Mouse (Mus musculus): ENCODE results near the gene Inpp5e. TPM values are rescaled to one million over a fixed set of nuclear protein-coding genes. Genes with fewer than 3 reads are reported as not detected.

The Inpp5e gene
- polyA plus RNA-seq (2016; fragmentation: Nextera tagmentation; extraction: Ambion mirVana), result 23.8 and 29.7 TPM in 2 replicates

GRCm38 (mm10) chr2:26408515-26409356, at the start of gene Inpp5e:
TSS of gene Inpp5e (minus strand) at chr2:26409203.
- H3K27ac ChIP-seq, result peak within 1 kb of the TSS; percentile 96
- no peaks in the 10 kb centered on the region for H3K9me3 ChIP-seq
- H3K4me1 ChIP-seq (replicated peaks), result peaks cover 47% of the 10 kb centered on the region
- under 1% methylated on average over 57 of the region's 57 CpGs for WGBS
- peak; percentile 99 for DNase-seq (ENCODE audit: low spot score)
- peaks cover 86% of the 10 kb centered on the region for H3K36me3 ChIP-seq
- no peaks in the 10 kb centered on the region for H3K27me3 ChIP-seq (ENCODE audit: insufficient read depth, poor library complexity, severe bottlenecking)
- H3K4me3 ChIP-seq, result peak within 1 kb of the TSS; percentile 86

- WGBS, result 37% methylated on average over 7 of the region's 7 CpGs
- Histone ChIP-seq H3K4me3 (0 out of 2 replicates have a peak overlapping the region, but pooled peaks have one; percentile 7), H3K27me3 (ENCODE audit: insufficient read depth, poor library complexity, severe bottlenecking) (no peaks in the 10 kb centered on the region), H3K36me3 (peaks cover 63% of the 10 kb centered on the region), H3K27ac (peak overlapping the region; percentile 59), H3K9me3 (no peaks in the 10 kb centered on the region), H3K4me1 (replicated peaks) (peaks cover 37% of the 10 kb centered on the region)
- peak; percentile 63 for DNase-seq (ENCODE audit: low spot score)
Measured at GRCm38 (mm10) chr2:26458402-26459124, 49.6 kb upstream of the Inpp5e start.

- H3K27me3 ChIP-seq (ENCODE audit: insufficient read depth, poor library complexity, severe bottlenecking), result no peaks in the 10 kb centered on the region
- DNase-seq (ENCODE audit: low spot score), result peak; percentile 85
- H3K36me3 ChIP-seq, result no peaks in the 10 kb centered on the region
- no peak overlapping the region for H3K4me3 ChIP-seq
- peak overlapping the region; percentile 41; the same call in 1 of the 2 replicates for H3K27ac ChIP-seq
- 21% methylated on average over 5 of the region's 5 CpGs for WGBS
- H3K4me1 ChIP-seq (replicated peaks), result peaks cover 38% of the 10 kb centered on the region
- no peaks in the 10 kb centered on the region for H3K9me3 ChIP-seq
Measured at GRCm38 (mm10) chr2:26449121-26450060, 40.4 kb upstream of the Inpp5e start.

GRCm38 (mm10) chr2:26447451-26447850, 38.4 kb upstream of the Inpp5e start:
- 93% methylated on average over 1 of the region's 1 CpGs for WGBS
- Histone ChIP-seq H3K27me3 (ENCODE audit: insufficient read depth, poor library complexity, severe bottlenecking) (no peaks in the 10 kb centered on the region), H3K9me3 (no peaks in the 10 kb centered on the region), H3K4me3 (no peak overlapping the region), H3K36me3 (no peaks in the 10 kb centered on the region), H3K4me1 (replicated peaks) (peaks cover 54% of the 10 kb centered on the region), H3K27ac (no peak overlapping the region)
- no peak for DNase-seq (ENCODE audit: low spot score)

GRCm38 (mm10) chr2:26446671-26447070, 37.7 kb upstream of the Inpp5e start:
- peak overlapping the region; percentile 93; the same call in 1 of the 2 replicates for H3K27ac ChIP-seq
- WGBS, result 80% methylated on average over 4 of the region's 4 CpGs
- no peaks in the 10 kb centered on the region for H3K9me3 ChIP-seq
- peak overlapping the region; percentile 93 for H3K4me3 ChIP-seq
- no peaks in the 10 kb centered on the region for H3K27me3 ChIP-seq (ENCODE audit: insufficient read depth, poor library complexity, severe bottlenecking)
- no peak for DNase-seq (ENCODE audit: low spot score)
- H3K4me1 ChIP-seq (replicated peaks), result peaks cover 54% of the 10 kb centered on the region
- H3K36me3 ChIP-seq, result peaks cover 2% of the 10 kb centered on the region

- WGBS, result under 1% methylated on average over 44 of the region's 44 CpGs
- Histone ChIP-seq H3K27ac (peak overlapping the region; percentile 93), H3K36me3 (peaks cover 10% of the 10 kb centered on the region), H3K4me1 (replicated peaks) (peaks cover 54% of the 10 kb centered on the region), H3K27me3 (ENCODE audit: insufficient read depth, poor library complexity, severe bottlenecking) (no peaks in the 10 kb centered on the region), H3K4me3 (peak overlapping the region; percentile 93), H3K9me3 (no peaks in the 10 kb centered on the region)
- peak; percentile 95 for DNase-seq (ENCODE audit: low spot score)
Measured at GRCm38 (mm10) chr2:26445666-26446445, 36.9 kb upstream of the Inpp5e start.

GRCm38 (mm10) chr2:26444946-26445665, 36.1 kb upstream of the Inpp5e start, which contains the start of gene Sec16a:
TSS of gene Sec16a (minus strand) at chr2:26445216.
- Histone ChIP-seq H3K36me3 (peaks cover 17% of the 10 kb centered on the region), H3K4me3 (peak within 1 kb of the TSS; percentile 93), H3K4me1 (replicated peaks) (peaks cover 54% of the 10 kb centered on the region), H3K27ac (peak within 1 kb of the TSS; percentile 93), H3K9me3 (no peaks in the 10 kb centered on the region), H3K27me3 (ENCODE audit: insufficient read depth, poor library complexity, severe bottlenecking) (no peaks in the 10 kb centered on the region)
- under 1% methylated on average over 60 of the region's 61 CpGs for WGBS
- DNase-seq (ENCODE audit: low spot score), result peak; percentile 100

GRCm38 (mm10) chr2:26444368-26444767, 35.4 kb upstream of the Inpp5e start:
- Histone ChIP-seq H3K4me1 (replicated peaks) (peaks cover 49% of the 10 kb centered on the region), H3K9me3 (no peaks in the 10 kb centered on the region), H3K27me3 (ENCODE audit: insufficient read depth, poor library complexity, severe bottlenecking) (no peaks in the 10 kb centered on the region), H3K36me3 (peaks cover 25% of the 10 kb centered on the region), H3K27ac (peak overlapping the region; percentile 93), H3K4me3 (peak overlapping the region; percentile 93)
- no peak for DNase-seq (ENCODE audit: low spot score)
- WGBS, result 5% methylated on average over 15 of the region's 15 CpGs

GRCm38 (mm10) chr2:26443876-26444275, 34.9 kb upstream of the Inpp5e start:
- WGBS, result 57% methylated on average over 3 of the region's 3 CpGs
- peaks cover 30% of the 10 kb centered on the region for H3K36me3 ChIP-seq

GRCm38 (mm10) chr2:26442843-26443242, 33.8 kb upstream of the Inpp5e start:
- DNase-seq (ENCODE audit: low spot score), result no peak

More at GRCm38 (mm10) chr2:26443876-26444275, 34.9 kb upstream of the Inpp5e start:
- Histone ChIP-seq H3K27ac (peak overlapping the region; percentile 12; the same call in 1 of the 2 replicates), H3K4me1 (replicated peaks) (peaks cover 49% of the 10 kb centered on the region), H3K27me3 (ENCODE audit: insufficient read depth, poor library complexity, severe bottlenecking) (no peaks in the 10 kb centered on the region), H3K4me3 (peak overlapping the region; percentile 93), H3K9me3 (no peaks in the 10 kb centered on the region)
- DNase-seq (ENCODE audit: low spot score), result no peak

GRCm38 (mm10) chr2:26441688-26442087, 32.7 kb upstream of the Inpp5e start:
- WGBS, result 87% methylated on average over 5 of the region's 5 CpGs
- Histone ChIP-seq H3K9me3 (no peaks in the 10 kb centered on the region), H3K27me3 (ENCODE audit: insufficient read depth, poor library complexity, severe bottlenecking) (no peaks in the 10 kb centered on the region), H3K4me1 (replicated peaks) (peaks cover 45% of the 10 kb centered on the region), H3K27ac (no peak overlapping the region), H3K4me3 (no peak overlapping the region), H3K36me3 (peaks cover 50% of the 10 kb centered on the region)
- no peak for DNase-seq (ENCODE audit: low spot score)

More at GRCm38 (mm10) chr2:26442843-26443242, 33.8 kb upstream of the Inpp5e start:
- Histone ChIP-seq H3K9me3 (no peaks in the 10 kb centered on the region), H3K4me1 (replicated peaks) (peaks cover 51% of the 10 kb centered on the region), H3K27ac (no peak overlapping the region), H3K4me3 (no peak overlapping the region), H3K27me3 (ENCODE audit: insufficient read depth, poor library complexity, severe bottlenecking) (no peaks in the 10 kb centered on the region), H3K36me3 (peaks cover 40% of the 10 kb centered on the region)
- 73% methylated on average over 1 of the region's 1 CpGs for WGBS

Data from hindbrain, embryonic 10.5 days (tissue).